21 mouse cellular contexts compared by ENCODE assay signal in genomic region chr11:51400356-51400755, GRCm38 (mm10).
DNase-seq lines count a peak whose midpoint lies in the region; ATAC-seq and TF ChIP-seq lines count a peak whose summit lies in the region.
"Had no signal": no experiment of that assay in that cellular context is flagged by ENCODE, and none has a peak within 500 bp of the region (broad histone marks: within the 10 kb centered on the region; RNA-seq: fewer than 3 reads in every experiment).

No protein-coding gene starts in this region.

- H3K27me3 ChIP-seq in liver, embryonic 14.5 days (ENCODE audit: control insufficient read depth, insufficient read depth, low read length) = no peaks in the 10 kb centered on the region
- H3K27me3 ChIP-seq: embryonic facial prominence, embryonic 15.5 days; forebrain, embryonic 15.5 days; hindbrain, embryonic 13.5 days had no signal

- peak overlapping the region; percentile 26 for H3K4me2 ChIP-seq in liver, embryonic 14.5 days (ENCODE audit: low read depth)
- H3K4me2 ChIP-seq: embryonic facial prominence, embryonic 15.5 days; forebrain, embryonic 15.5 days; hindbrain, embryonic 13.5 days had no signal

- H3K36me3 ChIP-seq in liver, embryonic 14.5 days (replicated peaks; ENCODE audit: control insufficient read depth, insufficient read depth, low read depth) = no peaks in the 10 kb centered on the region
- H3K36me3 ChIP-seq: embryonic facial prominence, embryonic 15.5 days; forebrain, embryonic 10.5 days; forebrain, embryonic 15.5 days; hindbrain, embryonic 13.5 days had no signal

- peak; percentile 75 for ATAC-seq in liver, embryonic 14.5 days (ENCODE audit: insufficient read depth)
- ATAC-seq: forebrain, embryonic 15.5 days; hindbrain, postnatal 0 days had no signal

- peaks cover 51 to 57% of the 10 kb centered on the region in 2 experiments for H3K4me1 ChIP-seq in liver, embryonic 14.5 days (replicated peaks; ENCODE audit: control insufficient read depth in 2 of 2, insufficient read depth in 2 of 2, low read length in 1 of 2)
- H3K4me1 ChIP-seq: forebrain, embryonic 10.5 days; forebrain, embryonic 15.5 days; hindbrain, embryonic 13.5 days had no signal

- TF ChIP-seq EP300 in liver, embryonic 14.5 days (IDR thresholded peaks at IDR 0.05; ENCODE audit: low read depth) = peak; percentile 54; the same call in 1 of the 2 replicates

- TF ChIP-seq CTCF in liver, embryonic 14.5 days (IDR thresholded peaks at IDR 0.05; ENCODE audit: low read depth) = no peak

- no peak overlapping the region for H3K9ac ChIP-seq in liver, embryonic 14.5 days (replicated peaks)
- H3K9ac ChIP-seq: embryonic facial prominence, embryonic 15.5 days; forebrain, embryonic 15.5 days; hindbrain, embryonic 13.5 days had no signal

- 39% methylated on average over 11 of the region's 11 CpGs for WGBS in liver, embryonic 14.5 days (ENCODE audit: insufficient replicate concordance)

- H3K4me3 ChIP-seq in liver, embryonic 14.5 days (ENCODE audit: insufficient read depth in 1 of 2, low read depth in 2 of 2, low read length in 2 of 2) = no peak overlapping the region
- H3K4me3 ChIP-seq: embryonic facial prominence, embryonic 15.5 days; erythroblast, embryonic 14.5 days; forebrain, embryonic 10.5 days; forebrain, embryonic 15.5 days; hindbrain, embryonic 13.5 days had no signal

- peak; percentile 30 for DNase-seq in c-Kit-positive CD71-positive TER-119-negative erythroid progenitor cells, embryonic 14.5 days (ENCODE audit: low read depth)
- peak; percentile 87 for DNase-seq in liver
- DNase-seq in liver, embryonic 14.5 days (ENCODE audit: low read depth in 3 of 3, low spot score in 3 of 3) = peak; percentile 59 to 74 (median 59)
- DNase-seq in lung, postnatal 4 days = no peak
- no peak for DNase-seq in embryo, embryonic 10 days (ENCODE audit: low spot score)
- DNase-seq in cerebellum, postnatal 36 days = no peak
- DNase-seq: adrenal gland, adult 2 months; adrenal gland, postnatal 25 days; cerebellum, adult 11-12 months; cerebellum, adult 9-10 months; cerebellum, postnatal 25 days; gastrocnemius, postnatal 36 days; heart, adult 11 months; heart, postnatal 10 days; heart, postnatal 4 days had no signal

- H3K9me3 ChIP-seq in liver, embryonic 14.5 days (ENCODE audit: control insufficient read depth, low read length) = no peaks in the 10 kb centered on the region
- H3K9me3 ChIP-seq: embryonic facial prominence, embryonic 15.5 days; forebrain, embryonic 10.5 days; forebrain, embryonic 15.5 days; hindbrain, embryonic 13.5 days had no signal

- peak overlapping the region; percentile 75 for H3K27ac ChIP-seq in liver, embryonic 14.5 days
- H3K27ac ChIP-seq: embryonic facial prominence, embryonic 15.5 days; forebrain, embryonic 10.5 days; forebrain, embryonic 15.5 days; hindbrain, embryonic 13.5 days; hindbrain, postnatal 0 days had no signal

Comparison
In these comparisons a context has a peak if more than half of its experiments do, and no peak if none do; other contexts are left out.
1. DNase-seq: peak in c-Kit-positive CD71-positive TER-119-negative erythroid progenitor cells, embryonic 14.5 days (single experiment), liver (single experiment) and liver, embryonic 14.5 days (3 of 3); none in lung, postnatal 4 days (0 of 2), embryo, embryonic 10 days (single experiment) and cerebellum, postnatal 36 days (0 of 2).